8 mouse cellular contexts compared by ENCODE assay signal in genomic region chr4:40843726-40844125, GRCm38 (mm10). TPM values are rescaled to one million over a fixed set of nuclear protein-coding genes. Genes with fewer than 3 reads are reported as not detected.
DNase-seq lines count a peak whose midpoint lies in the region; ATAC-seq and TF ChIP-seq lines count a peak whose summit lies in the region.

No protein-coding gene starts in this region.

- no peak for ATAC-seq in lung, embryonic 15.5 days (ENCODE audit: borderline replicate concordance, extremely low read depth, low FRiP score, low TSS enrichment)
- 0 out of 2 replicates have a peak, but pooled peaks have one; percentile 4 for ATAC-seq in embryonic facial prominence, embryonic 14.5 days (ENCODE audit: low read depth)
- no peak for ATAC-seq in hindbrain, embryonic 14.5 days (ENCODE audit: low FRiP score)
- no peak for ATAC-seq in midbrain, postnatal 0 days (ENCODE audit: low FRiP score)

- peak overlapping the region; percentile 19 for H3K4me2 ChIP-seq in lung, embryonic 15.5 days
- peak overlapping the region; percentile 20; the same call in 1 of the 2 replicates for H3K4me2 ChIP-seq in embryonic facial prominence, embryonic 14.5 days (ENCODE audit: low read depth, low read length)
- H3K4me2 ChIP-seq in hindbrain, embryonic 14.5 days (replicated peaks): no peak overlapping the region
- H3K4me2 ChIP-seq in midbrain, postnatal 0 days (ENCODE audit: low read depth, low read length, poor library complexity, severe bottlenecking): no peak overlapping the region

- no peak for DNase-seq in lung, adult 18-20 months
- peak; percentile 26 for DNase-seq in embryonic facial prominence, embryonic 14.5 days (ENCODE audit: low spot score)
- no peak for DNase-seq in hindbrain, embryonic 14.5 days (ENCODE audit: low spot score)
- DNase-seq in midbrain, postnatal 0 days (ENCODE audit: low spot score): no peak
- no peak for DNase-seq in cerebellum, adult 9-10 months
- DNase-seq in adrenal gland, adult 2 months: no peak
- no peak for DNase-seq in thymus, postnatal 25 days

- H3K27ac ChIP-seq in lung, embryonic 15.5 days: peak overlapping the region; percentile 95
- H3K27ac ChIP-seq in embryonic facial prominence, embryonic 14.5 days (replicated peaks; ENCODE audit: low read depth, low read length): peak overlapping the region; percentile 80
- peak overlapping the region; percentile 65 for H3K27ac ChIP-seq in hindbrain, embryonic 14.5 days
- H3K27ac ChIP-seq in midbrain, postnatal 0 days (ENCODE audit: low read depth, low read length): peak overlapping the region; percentile 52; the same call in 1 of the 2 replicates

- H3K4me3 ChIP-seq in lung, embryonic 15.5 days: no peak overlapping the region
- H3K4me3 ChIP-seq in embryonic facial prominence, embryonic 14.5 days (ENCODE audit: low read depth, low read length): no peak overlapping the region
- no peak overlapping the region for H3K4me3 ChIP-seq in hindbrain, embryonic 14.5 days (replicated peaks; ENCODE audit: low read length)
- H3K4me3 ChIP-seq in midbrain, postnatal 0 days (ENCODE audit: low read depth, low read length): no peak overlapping the region

- no peak overlapping the region for H3K9ac ChIP-seq in lung, embryonic 15.5 days
- 0 out of 2 replicates have a peak overlapping the region, but pooled peaks have one; percentile 15 for H3K9ac ChIP-seq in embryonic facial prominence, embryonic 14.5 days (ENCODE audit: low read depth, low read length)
- no peak overlapping the region; the same call in 1 of the 2 replicates for H3K9ac ChIP-seq in hindbrain, embryonic 14.5 days
- H3K9ac ChIP-seq in midbrain, postnatal 0 days (replicated peaks; ENCODE audit: low read length, poor library complexity, severe bottlenecking): no peak overlapping the region

- no peaks in the 10 kb centered on the region for H3K9me3 ChIP-seq in lung, embryonic 15.5 days
- no peaks in the 10 kb centered on the region for H3K9me3 ChIP-seq in embryonic facial prominence, embryonic 14.5 days (ENCODE audit: control insufficient read depth, low read length)
- no peaks in the 10 kb centered on the region for H3K9me3 ChIP-seq in hindbrain, embryonic 14.5 days (ENCODE audit: control insufficient read depth, low read length)
- H3K9me3 ChIP-seq in midbrain, postnatal 0 days (ENCODE audit: low read length): no peaks in the 10 kb centered on the region

- no peak for TF ChIP-seq CTCF in midbrain, postnatal 0 days (IDR thresholded peaks at IDR 0.05)

- H3K4me1 ChIP-seq in lung, embryonic 15.5 days: peaks cover 70% of the 10 kb centered on the region
- peaks cover 35% of the 10 kb centered on the region for H3K4me1 ChIP-seq in embryonic facial prominence, embryonic 14.5 days (ENCODE audit: control insufficient read depth, insufficient read depth, low read length)
- H3K4me1 ChIP-seq in hindbrain, embryonic 14.5 days (replicated peaks; ENCODE audit: control insufficient read depth, insufficient read depth, low read length): peaks cover 12% of the 10 kb centered on the region
- no peaks in the 10 kb centered on the region; the same call in 1 of the 2 replicates for H3K4me1 ChIP-seq in midbrain, postnatal 0 days (ENCODE audit: insufficient read depth, low read length)

- no peaks in the 10 kb centered on the region for H3K27me3 ChIP-seq in lung, embryonic 15.5 days
- no peaks in the 10 kb centered on the region for H3K27me3 ChIP-seq in embryonic facial prominence, embryonic 14.5 days (replicated peaks; ENCODE audit: control insufficient read depth, insufficient read depth, low read length)
- H3K27me3 ChIP-seq in hindbrain, embryonic 14.5 days (ENCODE audit: control insufficient read depth, insufficient read depth, low read length): no peaks in the 10 kb centered on the region
- H3K27me3 ChIP-seq in midbrain, postnatal 0 days (ENCODE audit: insufficient read depth, low read length): no peaks in the 10 kb centered on the region

- 44% methylated on average over 8 of the region's 8 CpGs for WGBS in lung, embryonic 15.5 days
- 60% methylated on average over 8 of the region's 8 CpGs for WGBS in embryonic facial prominence, embryonic 14.5 days
- 71% methylated on average over 8 of the region's 8 CpGs for WGBS in hindbrain, embryonic 14.5 days
- WGBS in midbrain, postnatal 0 days: 69% methylated on average over 8 of the region's 8 CpGs

- H3K36me3 ChIP-seq in lung, embryonic 15.5 days: no peaks in the 10 kb centered on the region
- H3K36me3 ChIP-seq in embryonic facial prominence, embryonic 14.5 days (ENCODE audit: control insufficient read depth, insufficient read depth, low read length): no peaks in the 10 kb centered on the region
- H3K36me3 ChIP-seq in hindbrain, embryonic 14.5 days (replicated peaks; ENCODE audit: control insufficient read depth, insufficient read depth): no peaks in the 10 kb centered on the region
- H3K36me3 ChIP-seq in midbrain, postnatal 0 days (ENCODE audit: insufficient read depth, low read length): no peaks in the 10 kb centered on the region

RNA-seq across cellular contexts. Expression of gene B4galt1, which starts 10.1 kb away (rescaled TPM):
- 70.0 and 74.5 TPM in 2 replicates for polyA plus RNA-seq in lung, embryonic 15.5 days (2015; fragmentation: Nextera tagmentation; extraction: Ambion mirVana)
- polyA plus RNA-seq in embryonic facial prominence, embryonic 14.5 days (2014; fragmentation: Nextera tagmentation; extraction: Ambion mirVana): 66.8 and 68.3 TPM in 2 replicates
- 8.2 and 9.1 TPM in 2 replicates for polyA plus RNA-seq in hindbrain, embryonic 14.5 days (2014; fragmentation: Nextera tagmentation; extraction: Ambion mirVana)
- total RNA-seq in midbrain, postnatal 0 days (2014; rRNA removed): 10.0 and 11.0 TPM in 2 replicates
- 5.7 and 5.8 TPM in 2 replicates for polyA plus RNA-seq in midbrain, postnatal 0 days (2015; fragmentation: Nextera tagmentation; extraction: Ambion mirVana)
- 10 to 100 TPM; 53.0 to 67.7 TPM for total RNA-seq in adrenal gland, adult 2 months (2021)
- 166 and 197 TPM in 2 replicates for polyA plus RNA-seq in adrenal gland, adult 2 months (2012; rRNA removed)

Comparison
In these comparisons a context has a peak if more than half of its experiments do, and no peak if none do; other contexts are left out.
1. H3K4me2 ChIP-seq: peak in lung, embryonic 15.5 days (single experiment) and embryonic facial prominence, embryonic 14.5 days (single experiment); none in hindbrain, embryonic 14.5 days (single experiment) and midbrain, postnatal 0 days (single experiment).
2. Peak in every context shown above with its lines, with median percentiles within 50 percentile points of each other: H3K27ac ChIP-seq.